Mouse (Mus musculus) retina, postnatal 7 days (tissue): ENCODE results near the gene Copz2.

Experiments
- DNase-seq: peaks from one replicate; pipeline ENCODE4 v3.0.0-alpha.2; 2012; ENCODE audit warnings: low read depth, low spot score

Copz2 gene

GRCm38 (mm10) chr11:96863206-96863995, 13.7 kb downstream of the Copz2 start:
- DNase-seq: no peak

- DNase-seq: peak; percentile 69
Observed at GRCm38 (mm10) chr11:96867149-96867548, 17.5 kb downstream of the Copz2 start.

GRCm38 (mm10) chr11:96872441-96873379, 23.0 kb downstream of the Copz2 start:
- peak; percentile 70 for DNase-seq

GRCm38 (mm10) chr11:96873601-96874140, 24.0 kb downstream of the Copz2 start:
- no peak for DNase-seq

GRCm38 (mm10) chr11:96875270-96875669, 25.6 kb downstream of the Copz2 start:
- DNase-seq: no peak

- DNase-seq: peak; percentile 85
Observed at GRCm38 (mm10) chr11:96875745-96876144, 26.1 kb downstream of the Copz2 start.

- no peak for DNase-seq
Observed at GRCm38 (mm10) chr11:96876300-96877040, 26.8 kb downstream of the Copz2 start.

- no peak for DNase-seq
Observed at GRCm38 (mm10) chr11:96877071-96877470, 27.4 kb downstream of the Copz2 start.

GRCm38 (mm10) chr11:96878715-96879114, 29.0 kb downstream of the Copz2 start:
- DNase-seq: no peak

GRCm38 (mm10) chr11:96879359-96879758, 29.7 kb downstream of the Copz2 start:
- DNase-seq: no peak

GRCm38 (mm10) chr11:96880296-96880695, 30.6 kb downstream of the Copz2 start:
- no peak for DNase-seq

- no peak for DNase-seq
Observed at GRCm38 (mm10) chr11:96885901-96886340, 36.3 kb downstream of the Copz2 start.

GRCm38 (mm10) chr11:96886942-96887546, 37.4 kb downstream of the Copz2 start:
- no peak for DNase-seq

- DNase-seq: no peak
Observed at GRCm38 (mm10) chr11:96891784-96892527, 42.3 kb downstream of the Copz2 start.

- DNase-seq: no peak
Observed at GRCm38 (mm10) chr11:96893203-96893842, 43.7 kb downstream of the Copz2 start.

GRCm38 (mm10) chr11:96895886-96896285, 46.2 kb downstream of the Copz2 start:
- no peak for DNase-seq

GRCm38 (mm10) chr11:96899449-96900306, 50.0 kb downstream of the Copz2 start:
- DNase-seq: no peak

GRCm38 (mm10) chr11:96901332-96901731, 51.7 kb downstream of the Copz2 start:
- DNase-seq: no peak
